Mouse (Mus musculus) hindbrain, embryonic 10.5 days (tissue): Measurements from ENCODE around the gene Uqcc3. TPM values are rescaled to one million over a fixed set of nuclear protein-coding genes. Genes with fewer than 3 reads are reported as not detected.

ENCODE experiments used
- DNase-seq: peaks from one replicate; pipeline ENCODE4 v3.0.0-alpha.2; 2017; ENCODE audit warnings: low spot score
- H3K27ac ChIP-seq: fragments of 300-500 bp; sonication (generic); 2 replicates; pipeline ENCODE4 v1.5.1; 2016; ENCODE audit warnings: mild to moderate bottlenecking, moderate library complexity
- H3K27me3 ChIP-seq: fragments of 300-500 bp; sonication (generic); 2 replicates; pipeline ENCODE4 v1.6.1; 2016; ENCODE audit warnings: mild to moderate bottlenecking; ENCODE audit not compliant: poor library complexity, insufficient read depth, severe bottlenecking
- H3K36me3 ChIP-seq: fragments of 300-500 bp; sonication (generic); 2 replicates; pipeline ENCODE4 v1.6.1; 2016; ENCODE audit warnings: mild to moderate bottlenecking, moderate library complexity
- H3K4me1 ChIP-seq: fragments of 300-500 bp; sonication (generic); replicated peaks from 2 replicates; pipeline ENCODE4 v1.6.1; 2016; ENCODE audit warnings: mild to moderate bottlenecking
- H3K4me3 ChIP-seq: fragments of 300-500 bp; sonication (generic); 2 replicates; pipeline ENCODE4 v1.5.1; 2016; ENCODE audit warnings: mild to moderate bottlenecking, moderate library complexity
- H3K9me3 ChIP-seq: fragments of 300-500 bp; sonication (generic); 2 replicates; pipeline ENCODE4 v1.6.1; 2016; ENCODE audit warnings: mild to moderate bottlenecking, moderate library complexity
- WGBS: fragments of 180-500 bp; shearing (Covaris S2); methylation state at CpG from one replicate; pipeline ENCODE4 v1.1.7; 2016; 5-methylcytosine and 5-hydroxymethylcytosine counted together
- polyA plus RNA-seq: library from polyadenylated mRNA; unstranded; fragments of >200 nt; fragmentation: Nextera tagmentation; extraction: Ambion mirVana; gene quantifications from 2 replicates; pipeline ENCODE4 v1.2.1, GENCODE M21; 2016

The Uqcc3 gene
- polyA plus RNA-seq, result 57.9 and 62.5 TPM in 2 replicates

DNA sequence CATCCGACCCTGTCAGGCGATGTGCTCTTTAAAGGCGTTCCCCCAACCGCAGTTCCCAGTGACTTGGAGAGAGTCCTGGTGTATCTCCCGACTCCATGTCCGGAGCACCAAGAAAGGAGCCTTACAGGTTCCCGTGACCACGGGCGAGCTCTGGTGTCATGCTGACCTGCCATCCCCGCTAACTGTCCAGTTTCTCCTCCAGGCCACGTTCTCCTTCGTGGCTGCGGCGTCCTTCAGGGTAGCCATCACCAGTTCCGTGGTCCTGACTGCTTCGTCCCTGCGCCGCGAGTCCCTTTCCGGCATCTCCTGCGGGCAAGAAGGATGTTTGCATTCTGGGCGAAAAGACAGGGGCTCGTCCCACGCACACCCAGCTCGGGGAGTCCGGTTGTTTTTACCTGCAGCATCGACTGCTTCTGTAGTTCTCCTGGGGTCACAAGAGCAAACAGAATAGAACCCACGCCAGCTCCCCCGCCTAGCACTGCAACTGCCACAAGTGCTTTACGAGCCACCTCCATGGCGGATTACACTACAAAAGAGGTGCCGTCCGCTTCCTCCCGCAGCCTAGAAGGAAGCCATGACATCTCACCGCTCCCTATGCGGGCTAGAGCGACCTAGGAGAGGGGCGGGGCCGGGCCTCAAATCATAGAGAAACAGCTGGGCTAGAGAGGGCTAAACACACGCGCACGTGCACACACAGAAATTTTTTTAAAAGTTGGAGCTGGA lies at the start of gene Uqcc3:
Gene Uqcc3 (minus strand): TSS at position 613 of the 723 bp plus-strand sequence.
- Histone ChIP-seq H3K9me3 (no peaks in the 10 kb centered on the region), H3K4me1 (peaks cover 14% of the 10 kb centered on the region), H3K27me3 (no peaks in the 10 kb centered on the region), H3K4me3 (peak within 1 kb of the TSS; percentile 85), H3K27ac (peak within 1 kb of the TSS; percentile 91), H3K36me3 (peaks cover 27% of the 10 kb centered on the region)
- DNase-seq, result peak; percentile 85
- WGBS, result under 1% methylated on average over 42 of the region's 42 CpGs

GRCm38 (mm10) chr19:8930117-8930516 lies 49.4 kb upstream of the Uqcc3 start:
- Histone ChIP-seq H3K27ac (peak overlapping the region; percentile 92), H3K27me3 (no peaks in the 10 kb centered on the region), H3K4me3 (peak overlapping the region; percentile 81), H3K36me3 (peaks cover 60% of the 10 kb centered on the region), H3K4me1 (peaks cover 28% of the 10 kb centered on the region), H3K9me3 (no peaks in the 10 kb centered on the region)
- WGBS, result 15% methylated on average over 11 of the region's 11 CpGs
- DNase-seq, result no peak

DNA sequence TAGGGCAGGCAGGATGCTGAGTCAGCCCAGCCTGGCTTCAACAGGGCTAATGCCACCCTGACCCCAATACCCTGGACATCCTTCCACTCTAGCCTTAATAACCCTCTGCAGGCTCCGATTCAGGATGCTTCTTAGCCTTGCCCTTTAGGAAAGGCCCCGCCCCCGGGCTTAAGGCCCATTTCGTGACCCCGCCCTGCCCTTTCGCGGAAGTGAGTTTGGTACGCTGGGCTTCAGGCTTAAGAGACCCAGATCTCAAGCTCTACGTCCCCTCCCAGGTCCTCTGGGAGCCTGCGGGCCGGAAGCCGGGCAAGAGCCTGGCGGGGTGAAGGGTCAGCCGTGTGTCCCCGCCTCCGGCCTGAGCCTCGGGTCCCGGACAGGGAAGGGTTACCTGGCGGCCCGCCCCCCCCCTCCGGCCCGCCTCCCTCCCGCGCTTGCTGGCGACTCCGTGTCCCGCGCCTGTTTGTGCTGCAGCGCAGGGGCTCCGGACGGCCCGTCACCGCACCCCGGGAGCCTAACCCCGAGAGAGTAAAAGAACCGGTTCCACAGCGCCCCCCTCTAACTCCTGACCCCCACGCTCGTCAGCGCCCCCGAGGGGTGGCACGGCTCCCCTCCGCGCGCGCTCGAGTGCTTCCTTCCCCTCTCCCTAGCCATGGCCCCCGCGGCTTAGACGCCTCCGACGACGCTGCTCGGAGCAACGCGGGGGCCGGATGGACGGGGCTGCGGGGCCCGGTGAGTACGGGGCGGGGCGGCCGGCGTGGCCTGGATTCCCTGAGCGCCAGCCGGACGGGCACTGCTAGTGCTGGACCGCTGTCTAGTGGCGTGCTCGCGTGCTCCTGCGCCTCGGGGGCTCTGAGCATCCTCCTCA lies 48.7 kb upstream of the Uqcc3 start, which contains the start of the genes Rom1 and Eml3:
Gene Rom1 (minus strand): TSS at position 133 of the 865 bp plus-strand sequence.
Gene Eml3 (plus strand): TSS at position 329 of the 865 bp plus-strand sequence.
- peak within 1 kb of the TSS; percentile 81 for H3K4me3 ChIP-seq
- no peaks in the 10 kb centered on the region for H3K27me3 ChIP-seq
- WGBS, result under 1% methylated on average over 73 of the region's 74 CpGs
- H3K27ac ChIP-seq, result peak within 1 kb of the TSS; percentile 92
- peak; percentile 82 for DNase-seq
- H3K9me3 ChIP-seq, result no peaks in the 10 kb centered on the region
- peaks cover 55% of the 10 kb centered on the region for H3K36me3 ChIP-seq
- H3K4me1 ChIP-seq, result peaks cover 28% of the 10 kb centered on the region

DNA sequence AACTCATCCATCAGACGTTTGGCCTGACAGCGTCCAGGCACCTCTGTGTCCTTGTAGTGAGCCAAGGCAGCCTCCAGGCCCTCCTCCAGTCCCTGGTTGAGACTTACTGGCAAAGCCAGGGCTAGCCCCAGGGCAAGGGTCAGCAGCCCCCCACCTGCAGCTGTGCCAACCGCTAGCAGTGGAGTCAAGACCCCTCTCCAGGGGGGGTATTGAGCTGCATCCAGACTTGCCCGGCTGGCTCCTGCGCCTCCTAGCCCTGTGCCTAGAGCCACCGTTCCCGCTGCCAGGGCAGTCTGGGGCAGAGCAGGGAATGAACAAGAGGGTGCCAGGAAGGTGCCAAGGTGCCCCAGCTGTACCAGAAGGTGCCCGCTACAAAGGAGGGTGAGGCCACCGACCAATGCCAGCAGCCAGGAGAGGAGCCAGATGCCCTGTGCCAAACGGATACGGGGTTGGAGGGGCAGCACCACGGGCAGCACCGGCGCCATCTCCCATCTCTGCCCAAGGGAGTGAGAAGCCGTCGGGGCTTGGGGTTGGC lies 48.0 kb upstream of the Uqcc3 start:
- Histone ChIP-seq H3K4me3 (peak overlapping the region; percentile 81), H3K36me3 (peaks cover 54% of the 10 kb centered on the region), H3K4me1 (peaks cover 28% of the 10 kb centered on the region), H3K9me3 (no peaks in the 10 kb centered on the region), H3K27ac (peak overlapping the region; percentile 92), H3K27me3 (no peaks in the 10 kb centered on the region)
- WGBS, result 14% methylated on average over 16 of the region's 16 CpGs
- no peak for DNase-seq

DNA sequence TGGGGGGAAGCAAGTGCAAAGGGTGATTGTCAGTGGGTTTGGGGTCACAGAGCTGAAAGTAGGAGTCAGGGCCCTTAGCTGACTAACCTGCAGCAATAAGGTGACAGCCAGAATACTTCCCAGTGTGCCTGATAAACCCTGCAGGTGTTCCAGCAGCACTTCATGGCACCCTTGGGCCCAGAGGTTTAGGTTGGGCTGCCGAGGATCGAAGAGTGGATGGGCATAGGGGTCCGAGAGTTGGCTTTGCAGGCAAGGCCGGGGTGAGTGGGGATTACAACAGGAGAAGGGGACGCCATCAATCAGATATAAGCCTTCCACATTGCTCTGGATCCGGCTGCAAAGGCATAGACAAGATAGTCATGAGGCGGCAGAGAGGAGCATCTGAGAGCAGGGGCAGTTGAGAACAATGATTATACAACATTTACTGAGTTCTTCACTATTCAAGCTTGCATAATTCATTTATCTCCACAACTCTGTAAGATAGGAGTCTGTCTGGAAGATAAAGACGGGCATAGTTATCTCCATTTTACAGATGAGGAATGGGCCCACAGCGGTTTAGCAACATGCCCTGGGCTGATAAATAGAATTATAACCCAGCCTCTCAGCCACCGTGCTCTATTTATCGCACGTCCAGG lies 47.3 kb upstream of the Uqcc3 start:
- no peaks in the 10 kb centered on the region for H3K9me3 ChIP-seq
- no peak overlapping the region for H3K4me3 ChIP-seq
- H3K27ac ChIP-seq, result no peak overlapping the region
- 88% methylated on average over 12 of the region's 12 CpGs for WGBS
- H3K27me3 ChIP-seq, result no peaks in the 10 kb centered on the region
- peaks cover 54% of the 10 kb centered on the region for H3K36me3 ChIP-seq
- peaks cover 28% of the 10 kb centered on the region for H3K4me1 ChIP-seq
- no peak for DNase-seq

- no peak for DNase-seq
- Histone ChIP-seq H3K9me3 (no peaks in the 10 kb centered on the region), H3K4me1 (peaks cover 30% of the 10 kb centered on the region), H3K27ac (no peak overlapping the region), H3K4me3 (no peak overlapping the region), H3K27me3 (no peaks in the 10 kb centered on the region), H3K36me3 (peaks cover 59% of the 10 kb centered on the region)
- WGBS, result 82% methylated on average over 2 of the region's 2 CpGs
These were observed 46.0 kb upstream of the Uqcc3 start for GRCm38 (mm10) chr19:8926766-8927165.

- peak overlapping the region; percentile 26; the same call in 1 of the 2 replicates for H3K4me3 ChIP-seq
- H3K4me1 ChIP-seq, result peaks cover 22% of the 10 kb centered on the region
- WGBS, result 76% methylated on average over 9 of the region's 9 CpGs
- H3K27me3 ChIP-seq, result no peaks in the 10 kb centered on the region
- DNase-seq, result no peak
- no peak overlapping the region for H3K27ac ChIP-seq
- H3K36me3 ChIP-seq, result peaks cover 49% of the 10 kb centered on the region
- no peaks in the 10 kb centered on the region for H3K9me3 ChIP-seq
These were observed 41.0 kb upstream of the Uqcc3 start for GRCm38 (mm10) chr19:8921741-8922140.

DNA sequence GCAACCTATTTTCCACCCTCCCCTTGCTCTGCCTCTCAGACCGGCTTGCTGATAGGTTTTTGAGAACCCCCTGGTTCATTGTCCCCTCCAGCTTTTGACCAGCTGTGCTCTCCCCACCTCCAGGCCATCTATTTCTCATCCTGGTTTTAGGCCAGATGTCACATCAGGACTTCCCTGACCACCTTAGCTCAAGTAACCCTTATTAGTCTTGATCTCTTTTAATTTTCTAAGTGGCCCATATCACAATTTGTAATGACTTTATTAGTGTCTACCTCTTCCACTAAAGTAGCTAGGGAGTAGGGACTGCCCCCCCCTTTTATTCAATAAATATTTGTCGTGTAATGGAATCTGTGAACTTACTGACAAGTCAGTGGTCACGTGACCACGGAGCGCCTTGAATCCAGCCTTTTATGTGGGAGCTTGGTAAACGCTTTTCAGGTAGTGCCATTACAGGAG lies 40.1 kb upstream of the Uqcc3 start:
- Histone ChIP-seq H3K9me3 (no peaks in the 10 kb centered on the region), H3K27me3 (no peaks in the 10 kb centered on the region), H3K36me3 (peaks cover 49% of the 10 kb centered on the region), H3K4me3 (peak overlapping the region; percentile 89), H3K4me1 (peaks cover 22% of the 10 kb centered on the region), H3K27ac (peak overlapping the region; percentile 94)
- DNase-seq, result peak; percentile 20
- WGBS, result 4% methylated on average over 6 of the region's 6 CpGs

DNA sequence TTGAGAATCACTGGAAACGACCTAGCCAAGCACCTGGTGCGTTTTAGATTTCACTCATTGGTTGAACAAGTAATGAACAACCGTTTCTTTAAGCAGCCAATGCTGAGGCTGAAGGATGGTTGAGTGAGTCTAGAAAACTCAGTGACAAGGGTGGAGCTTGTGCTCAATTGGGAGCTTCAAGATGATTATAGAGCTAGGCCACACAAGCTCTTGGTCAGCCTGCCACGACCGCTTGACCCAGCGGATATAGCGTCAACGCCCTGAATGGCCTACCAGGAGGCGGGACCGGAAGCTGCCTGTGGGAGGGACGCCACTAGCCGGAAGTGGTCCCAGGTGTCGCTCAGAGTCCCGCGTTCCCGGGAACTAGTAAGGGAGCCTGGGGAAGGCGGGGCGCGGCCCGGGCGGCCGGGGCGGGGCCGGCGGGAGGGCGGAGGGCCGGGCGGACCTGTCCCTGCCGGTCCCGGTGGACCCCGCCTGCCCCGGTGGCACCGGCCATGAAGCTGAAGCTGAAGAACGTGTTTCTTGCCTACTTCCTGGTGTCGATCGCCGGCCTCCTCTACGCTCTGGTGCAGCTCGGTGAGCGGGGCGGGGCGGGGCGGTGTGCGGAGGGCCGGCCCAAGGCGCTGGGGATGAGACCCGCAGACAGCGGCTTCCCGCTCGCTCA lies 39.5 kb upstream of the Uqcc3 start, which contains the start of gene B3gat3:
Gene B3gat3 (plus strand): TSS at position 302 of the 664 bp plus-strand sequence.
- Histone ChIP-seq H3K27me3 (no peaks in the 10 kb centered on the region), H3K36me3 (peaks cover 49% of the 10 kb centered on the region), H3K4me1 (peaks cover 22% of the 10 kb centered on the region), H3K4me3 (peak within 1 kb of the TSS; percentile 89), H3K27ac (peak within 1 kb of the TSS; percentile 94), H3K9me3 (no peaks in the 10 kb centered on the region)
- WGBS, result 2% methylated on average over 50 of the region's 50 CpGs
- DNase-seq, result peak; percentile 97

- H3K4me1 ChIP-seq, result peaks cover 22% of the 10 kb centered on the region
- peaks cover 53% of the 10 kb centered on the region for H3K36me3 ChIP-seq
- DNase-seq, result no peak
- peak overlapping the region; percentile 94 for H3K27ac ChIP-seq
- peak overlapping the region; percentile 89 for H3K4me3 ChIP-seq
- H3K9me3 ChIP-seq, result no peaks in the 10 kb centered on the region
- 70% methylated on average over 6 of the region's 6 CpGs for WGBS
- no peaks in the 10 kb centered on the region for H3K27me3 ChIP-seq
These were observed 39.0 kb upstream of the Uqcc3 start for GRCm38 (mm10) chr19:8919684-8920072.

DNA sequence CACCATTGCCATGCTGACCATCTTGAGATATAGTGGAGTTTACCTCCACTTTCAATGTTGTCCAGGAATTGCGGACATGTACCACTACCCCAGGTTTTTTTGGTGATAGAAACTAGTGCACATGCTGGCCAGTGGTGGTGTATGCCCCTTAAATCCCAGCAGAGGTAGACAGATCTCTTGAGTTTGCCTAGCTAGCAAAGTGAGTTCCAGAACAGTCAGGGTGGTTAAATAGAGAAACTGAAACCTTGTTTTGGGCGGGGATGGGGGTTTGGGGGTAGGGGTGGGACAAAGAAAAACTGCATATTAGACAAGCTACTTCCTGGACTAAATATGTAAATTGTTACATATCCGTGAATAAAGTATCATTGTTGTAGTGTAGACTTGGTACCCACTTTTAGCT lies 38.3 kb upstream of the Uqcc3 start:
- 95% methylated on average over 3 of the region's 3 CpGs for WGBS
- no peak overlapping the region for H3K27ac ChIP-seq

DNA sequence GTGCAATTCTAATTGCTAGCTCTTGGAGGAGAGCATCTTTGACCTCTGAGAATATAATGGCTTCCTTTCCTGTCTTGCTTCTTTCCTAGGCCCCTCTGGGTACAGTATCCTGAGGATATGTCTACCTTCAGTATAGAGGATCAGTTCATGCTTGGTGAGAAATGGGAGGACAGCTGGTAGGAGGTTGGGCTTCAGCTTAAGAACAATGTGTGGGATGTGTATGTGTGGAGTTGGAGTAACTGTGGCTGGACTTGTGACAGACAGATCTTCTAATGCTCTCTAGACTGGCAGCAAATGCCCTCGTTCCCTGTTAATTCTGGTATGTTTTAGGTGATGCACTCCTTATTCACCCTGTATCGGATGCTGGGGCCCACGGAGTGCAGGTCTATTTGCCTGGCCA lies 33.5 kb upstream of the Uqcc3 start:
- Histone ChIP-seq H3K27me3 (no peaks in the 10 kb centered on the region), H3K4me3 (no peak overlapping the region), H3K9me3 (no peaks in the 10 kb centered on the region), H3K36me3 (peaks cover 84% of the 10 kb centered on the region), H3K27ac (no peak overlapping the region), H3K4me1 (no peaks in the 10 kb centered on the region)
- no peak for DNase-seq
- 90% methylated on average over 3 of the region's 3 CpGs for WGBS

More for the DNA sequence above, 38.3 kb upstream of the Uqcc3 start:
- Histone ChIP-seq H3K4me1 (peaks cover 22% of the 10 kb centered on the region), H3K27me3 (no peaks in the 10 kb centered on the region), H3K4me3 (no peak overlapping the region), H3K36me3 (peaks cover 55% of the 10 kb centered on the region), H3K9me3 (no peaks in the 10 kb centered on the region)
- no peak for DNase-seq
